Mouse (Mus musculus) CH12.LX (cell line): Measurements from ENCODE around the gene Mmp8. TPM values are rescaled to one million over a fixed set of nuclear protein-coding genes. Genes with fewer than 3 reads are reported as not detected.

ENCODE experiments used
- DNase-seq: peaks from one replicate; pipeline ENCODE4 v3.0.0-alpha.2; 2013; ENCODE audit errors: extremely low read depth
- H3K27ac ChIP-seq: 2 replicates; pipeline ENCODE4 v1.5.1; 2012; ENCODE audit warnings: low read depth, mild to moderate bottlenecking, control low read depth, moderate library complexity; ENCODE audit not compliant: insufficient read depth
- H3K27me3 ChIP-seq: replicated peaks from 2 replicates; pipeline ENCODE3; 2012; ENCODE audit warnings: inconsistent platforms
- H3K36me3 ChIP-seq, 2 experiments: replicated peaks in 1 of 2; 2 replicates each; pipeline versions ENCODE3 to v1.6.1; 2012; ENCODE audit warnings: inconsistent platforms in 1 of 2, low read length in 1 of 2, mild to moderate bottlenecking in 1 of 2, mixed read lengths in 1 of 2, moderate library complexity in 1 of 2; ENCODE audit not compliant: control insufficient read depth in 1 of 2, insufficient read depth in 1 of 2
- H3K4me1 ChIP-seq, 2 experiments: 2 replicates each; pipeline ENCODE4 v1.6.1; 2012; ENCODE audit warnings: inconsistent platforms in 1 of 2, moderate library complexity in 1 of 2; ENCODE audit not compliant: insufficient read depth in 2 of 2, control insufficient read depth in 1 of 2
- H3K4me2 ChIP-seq: 2 replicates; pipeline ENCODE4 v1.6.1; 2012; ENCODE audit warnings: low read depth, mild to moderate bottlenecking, control low read depth; ENCODE audit not compliant: poor library complexity, insufficient read depth, severe bottlenecking
- H3K4me3 ChIP-seq, 3 experiments: fragments of 150-350 bp in 1 of 3; sonication (generic) in 1 of 3; replicated peaks in 1 of 3; 2 replicates each; pipeline versions ENCODE3 to v1.5.1; 2011 to 2012; ENCODE audit warnings: low read depth in 2 of 3, low read length in 2 of 3, mild to moderate bottlenecking in 2 of 3, moderate library complexity in 2 of 3, control low read depth in 1 of 3, improper control_type of control experiment in 1 of 3, inconsistent platforms in 1 of 3, mixed read lengths in 1 of 3; ENCODE audit not compliant: poor library complexity in 1 of 3
- H3K79me2 ChIP-seq: replicated peaks from 2 replicates; pipeline ENCODE4 v1.6.1; 2012; ENCODE audit warnings: mild to moderate bottlenecking, moderate library complexity; ENCODE audit not compliant: control insufficient read depth, poor library complexity, insufficient read depth, severe bottlenecking; ENCODE audit errors: extremely low read depth
- H3K9ac ChIP-seq: 2 replicates; pipeline ENCODE4 v1.6.1; 2012; ENCODE audit warnings: low read depth, mild to moderate bottlenecking, control low read depth, moderate library complexity; ENCODE audit not compliant: insufficient read depth
- H3K9me3 ChIP-seq: replicated peaks from 2 replicates; pipeline ENCODE3; 2012; ENCODE audit warnings: low read length, inconsistent platforms, mixed read lengths
- BHLHE40 ChIP-seq: IDR thresholded peaks from 2 replicates; pipeline ENCODE4 v1.6.1; 2011; ENCODE audit warnings: mild to moderate bottlenecking, low read depth, low read length, improper control_type of control experiment
- CHD1 ChIP-seq: IDR thresholded peaks from 2 replicates; pipeline ENCODE4 v1.6.1; 2012; ENCODE audit warnings: low read depth, low read length, improper control_type of control experiment, inconsistent platforms
- CHD2 ChIP-seq: IDR thresholded peaks from 2 replicates; pipeline ENCODE4 v1.6.1; 2011; ENCODE audit warnings: low read length, improper control_type of control experiment
- CTCF ChIP-seq, 2 experiments: IDR thresholded peaks in 1 of 2; conservative IDR thresholded peaks in 1 of 2; 2 replicates each; pipeline ENCODE4 v1.5.1; 2011 to 2012; ENCODE audit warnings: low read depth in 2 of 2, low read length in 2 of 2, improper control_type of control experiment in 1 of 2, inconsistent platforms in 1 of 2, mild to moderate bottlenecking in 1 of 2, moderate library complexity in 1 of 2
- E2F4 ChIP-seq: IDR thresholded peaks from 2 replicates; pipeline ENCODE4 v1.6.1; 2011; ENCODE audit warnings: low read depth, low read length, improper control_type of control experiment; ENCODE audit not compliant: insufficient replicate concordance
- ELF1 ChIP-seq: IDR thresholded peaks from 2 replicates; pipeline ENCODE4 v1.6.1; 2014; ENCODE audit warnings: low read depth, mild to moderate bottlenecking, inconsistent platforms, low read length, improper control_type of control experiment
- EP300 ChIP-seq: IDR thresholded peaks from 2 replicates; pipeline ENCODE4 v1.6.1; 2011; ENCODE audit warnings: low read length, improper control_type of control experiment
- GABPA ChIP-seq: IDR thresholded peaks from 2 replicates; pipeline ENCODE4 v1.6.1; 2012; ENCODE audit warnings: low read depth, low read length, improper control_type of control experiment, inconsistent platforms; ENCODE audit not compliant: insufficient replicate concordance
- HCFC1 ChIP-seq: IDR thresholded peaks from 2 replicates; pipeline ENCODE4 v1.6.1; 2012; ENCODE audit warnings: low read depth, mild to moderate bottlenecking, inconsistent platforms, low read length, improper control_type of control experiment
- IRF4 ChIP-seq: IDR thresholded peaks from 2 replicates; pipeline ENCODE4 v1.6.1; 2014; ENCODE audit warnings: low read depth, mild to moderate bottlenecking, inconsistent platforms, low read length, improper control_type of control experiment
- JUN ChIP-seq: IDR thresholded peaks from 2 replicates; pipeline ENCODE4 v1.6.1; 2011; ENCODE audit warnings: low read depth, mild to moderate bottlenecking, low read length, improper control_type of control experiment, moderate library complexity; ENCODE audit not compliant: insufficient read depth
- JUND ChIP-seq: conservative IDR thresholded peaks from 2 replicates; pipeline ENCODE4 v1.6.1; 2011; ENCODE audit warnings: low read depth, low read length, improper control_type of control experiment
- KAT2A ChIP-seq: IDR thresholded peaks from 2 replicates; pipeline ENCODE4 v1.6.1; 2012; ENCODE audit warnings: low read length, improper control_type of control experiment, inconsistent platforms; ENCODE audit not compliant: insufficient replicate concordance
- MAFK ChIP-seq: IDR thresholded peaks from 2 replicates; pipeline ENCODE4 v1.6.1; 2011; ENCODE audit warnings: low read length, improper control_type of control experiment; ENCODE audit not compliant: insufficient replicate concordance
- MAX ChIP-seq: IDR thresholded peaks from 2 replicates; pipeline ENCODE4 v1.6.1; 2011; ENCODE audit warnings: low read length, improper control_type of control experiment
- MAZ ChIP-seq: IDR thresholded peaks from 2 replicates; pipeline ENCODE4 v1.6.1; 2012; ENCODE audit warnings: low read depth, mild to moderate bottlenecking, inconsistent platforms, low read length, improper control_type of control experiment, moderate library complexity
- MEF2A ChIP-seq: IDR thresholded peaks from 2 replicates; pipeline ENCODE4 v1.6.1; 2014; ENCODE audit warnings: low read depth, mild to moderate bottlenecking, inconsistent platforms, low read length, improper control_type of control experiment, borderline replicate concordance
- MYC ChIP-seq: IDR thresholded peaks from 2 replicates; pipeline ENCODE4 v1.6.1; 2011; ENCODE audit warnings: low read depth, mild to moderate bottlenecking, improper control_type of control experiment, low read length
- NELFE ChIP-seq: IDR thresholded peaks from 2 replicates; pipeline ENCODE4 v1.6.1; 2011; ENCODE audit warnings: low read depth, low read length, improper control_type of control experiment
- NRF1 ChIP-seq: IDR thresholded peaks from 2 replicates; pipeline ENCODE4 v1.6.1; 2014; ENCODE audit warnings: low read depth, mild to moderate bottlenecking, inconsistent platforms, low read length, improper control_type of control experiment, moderate library complexity
- PAX5 ChIP-seq: IDR thresholded peaks from 2 replicates; pipeline ENCODE4 v1.6.1; 2012; ENCODE audit warnings: low read length, inconsistent platforms, mixed read lengths
- POLR2A ChIP-seq: IDR thresholded peaks from 2 replicates; pipeline ENCODE4 v1.6.1; 2011; ENCODE audit warnings: low read depth, mild to moderate bottlenecking, improper control_type of control experiment, low read length
- POLR2AphosphoS2 ChIP-seq: IDR thresholded peaks from 2 replicates; pipeline ENCODE4 v1.6.1; 2011; ENCODE audit warnings: low read depth, low read length, improper control_type of control experiment
- RAD21 ChIP-seq: IDR thresholded peaks from 2 replicates; pipeline ENCODE4 v1.6.1; 2011; ENCODE audit warnings: low read depth, mild to moderate bottlenecking, low read length, improper control_type of control experiment, moderate library complexity
- RCOR1 ChIP-seq: conservative IDR thresholded peaks from 2 replicates; pipeline ENCODE4 v1.6.1; 2012; ENCODE audit warnings: low read depth, mild to moderate bottlenecking, inconsistent platforms, low read length, improper control_type of control experiment
- SIN3A ChIP-seq: IDR thresholded peaks from 2 replicates; pipeline ENCODE4 v1.6.1; 2012; ENCODE audit warnings: low read length, improper control_type of control experiment, inconsistent platforms
- SMC3 ChIP-seq: IDR thresholded peaks from 2 replicates; pipeline ENCODE4 v1.6.1; 2011; ENCODE audit warnings: low read depth, low read length, improper control_type of control experiment
- TBP ChIP-seq: conservative IDR thresholded peaks from 2 replicates; pipeline ENCODE4 v1.6.1; 2011; ENCODE audit warnings: low read depth, low read length, improper control_type of control experiment
- UBTF ChIP-seq: IDR thresholded peaks from 2 replicates; pipeline ENCODE4 v1.6.1; 2012; ENCODE audit warnings: low read depth, mild to moderate bottlenecking, inconsistent platforms, low read length, improper control_type of control experiment, moderate library complexity
- USF1 ChIP-seq: IDR thresholded peaks from 2 replicates; pipeline ENCODE4 v1.6.1; 2014; ENCODE audit warnings: low read depth, mild to moderate bottlenecking, inconsistent platforms, low read length, improper control_type of control experiment
- USF2 ChIP-seq: conservative IDR thresholded peaks from 2 replicates; pipeline ENCODE4 v1.6.1; 2011; ENCODE audit warnings: low read depth, low read length, improper control_type of control experiment
- ZC3H11A ChIP-seq: IDR thresholded peaks from 2 replicates; pipeline ENCODE4 v1.6.1; 2012; ENCODE audit warnings: low read depth, mild to moderate bottlenecking, inconsistent platforms, low read length, improper control_type of control experiment
- ZKSCAN1 ChIP-seq: IDR thresholded peaks from 2 replicates; pipeline ENCODE4 v1.6.1; 2012; ENCODE audit warnings: low read depth, inconsistent platforms, low read length, improper control_type of control experiment, borderline replicate concordance
- ZMIZ1 ChIP-seq: IDR thresholded peaks from 2 replicates; pipeline ENCODE4 v1.6.1; 2012; ENCODE audit warnings: low read depth, mild to moderate bottlenecking, inconsistent platforms, low read length, improper control_type of control experiment
- ZNF384 ChIP-seq: IDR thresholded peaks from 2 replicates; pipeline ENCODE4 v1.6.1; 2012; ENCODE audit warnings: low read depth, low read length, improper control_type of control experiment, inconsistent platforms
- dilution Hi-C: fragments of 300-500 bp; cut with MboI; formaldehyde crosslinking; loops from 2 replicates; pipeline ENCODE4 v1.14.3; 2020; ENCODE audit warnings: low sequenced_read_pairs; ENCODE audit not compliant: extremely low pct_unique_long_range_greater_than_20kb, extremely low pct_ligation_motif_present
- in situ Hi-C: fragments of 300-500 bp; cut with MboI; formaldehyde crosslinking; loops from 3 replicates; pipeline ENCODE4 v1.14.3; 2019; ENCODE audit warnings: low sequenced_read_pairs, low pct_ligation_motif_present, low pct_unique_long_range_greater_than_20kb, mixed read lengths
- polyA plus RNA-seq: library from polyadenylated mRNA; unstranded; fragments of >175 nt; gene quantifications from 2 replicates; pipeline ENCODE4 v1.2.1, GENCODE M21; 2012; ENCODE audit warnings: low read depth; ENCODE audit not compliant: insufficient read length
- total RNA-seq, 2 experiments: library from RNA; depleted of rRNA; stranded (reverse); fragments of 300-350 nt in 1 of 2; fragments of >200 nt in 1 of 2; gene quantifications; 2 replicates each; pipeline ENCODE4 v1.2.3; 2012 to 2014

Gene Mmp8
- total and polyA plus RNA-seq, 3 experiments, result not detected

DNA sequence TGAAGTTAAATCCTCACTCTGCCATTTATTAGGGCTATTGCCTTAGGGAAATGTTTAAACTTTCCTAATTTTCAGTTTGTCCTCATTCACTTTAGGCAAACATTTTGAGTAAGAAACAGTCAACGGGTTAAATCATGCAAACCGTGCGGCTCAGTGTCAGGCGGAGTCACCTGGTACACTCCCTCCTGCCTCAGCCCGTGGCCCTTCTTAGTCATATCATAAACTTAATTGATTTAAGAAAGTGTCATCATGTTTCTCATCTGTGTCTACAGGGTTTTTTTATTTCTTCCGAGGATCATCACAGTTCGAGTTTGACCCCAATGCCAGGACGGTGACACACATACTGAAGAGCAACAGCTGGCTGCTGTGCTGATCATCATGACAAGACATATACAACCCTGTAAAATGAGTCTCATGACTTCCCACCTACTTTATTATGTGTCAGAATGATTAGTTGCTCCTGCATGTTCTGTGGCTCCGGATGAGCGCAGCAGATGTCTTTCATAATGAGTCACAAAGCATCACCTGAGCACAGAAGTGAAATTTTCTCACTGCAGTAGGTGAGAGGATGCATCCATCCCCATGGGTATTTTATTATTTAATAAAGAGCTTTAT, 48.5 kb upstream of the Mmp8 start (continued):
- no peak for TF ChIP-seq CHD1
- TF ChIP-seq ZNF384, result no peak
- TF ChIP-seq ELF1, result no peak
- peak; percentile 74 for TF ChIP-seq MEF2A
- peak; percentile 94 for TF ChIP-seq EP300
- TF ChIP-seq JUND, result peak; percentile 96
- peak; percentile 98 for TF ChIP-seq IRF4
- TF ChIP-seq ZMIZ1, result no peak
- TF ChIP-seq MAZ, result no peak
- 0 out of 2 replicates have a peak, but pooled peaks have one; percentile 24 for TF ChIP-seq SIN3A

DNA sequence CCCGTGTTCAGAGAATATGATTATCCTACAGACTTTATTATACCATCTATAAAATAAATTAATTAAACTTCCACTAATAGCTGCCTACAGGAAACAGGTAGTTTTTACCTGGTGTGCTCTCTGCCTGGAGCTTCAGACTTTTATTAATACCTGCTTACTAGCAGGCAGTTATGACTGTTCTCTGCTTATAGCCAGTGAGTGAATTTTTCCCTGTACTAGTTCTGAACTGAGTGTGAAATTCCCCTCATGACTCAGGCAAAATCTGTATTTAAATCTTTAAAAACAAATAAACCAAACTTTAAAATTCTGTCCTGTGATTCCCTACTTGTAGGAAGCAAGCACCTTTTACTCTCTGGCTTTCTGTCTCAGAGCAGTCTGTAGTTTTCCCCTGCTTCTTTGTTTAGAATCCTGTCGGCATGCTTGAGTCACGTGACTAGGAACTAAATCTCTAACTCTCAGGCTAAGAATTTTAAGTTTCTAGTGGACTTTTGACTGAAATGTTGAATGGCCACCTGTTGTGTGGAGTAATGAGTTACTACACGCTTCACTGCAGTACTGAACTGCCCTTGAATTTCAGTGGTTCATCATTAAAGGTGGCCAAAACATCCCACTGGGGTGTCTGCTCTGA, 40.2 kb upstream of the Mmp8 start:
- in situ Hi-C loops, result no loop called here
- DNase-seq, result peak; percentile 40
- TF ChIP-seq MAFK (peak; percentile 53; the same call in 1 of the 2 replicates), USF2 (peak; percentile 87), IRF4 (peak; percentile 77), TBP (no peak), E2F4 (no peak), ZKSCAN1 (no peak), CHD2 (no peak), USF1 (peak; percentile 84), ZNF384 (no peak), NELFE (no peak), POLR2A (no peak), KAT2A (no peak), POLR2AphosphoS2 (no peak), ZMIZ1 (no peak), NRF1 (no peak), UBTF (no peak), PAX5 (no peak), MAX (peak; percentile 48; the same call in 1 of the 2 replicates), MYC (no peak), CTCF (conservative IDR thresholded peaks at IDR 0.05 in 1 of 2, IDR thresholded peaks at IDR 0.05 in 1 of 2; ENCODE audit: low read depth in 2 of 2, low read length in 2 of 2) (no peak), ELF1 (no peak), HCFC1 (no peak), ZC3H11A (no peak), BHLHE40 (peak; percentile 94), RCOR1 (no peak), SMC3 (no peak), GABPA (no peak), RAD21 (no peak), EP300 (peak; percentile 78), JUN (peak; percentile 61; the same call in 1 of the 2 replicates), JUND (peak; percentile 72), MAZ (no peak), CHD1 (no peak)

More for the DNA sequence above, 40.2 kb upstream of the Mmp8 start:
- H3K4me1 ChIP-seq, result peaks cover 0 to 23% of the 10 kb centered on the region in 2 experiments; a peak in 2 of 4 replicates
- no peak overlapping the region for H3K4me3 ChIP-seq
- H3K27me3 ChIP-seq, result no peaks in the 10 kb centered on the region
- no peaks in the 10 kb centered on the region for H3K36me3 ChIP-seq
- dilution Hi-C loops, result no loop called here
- H3K79me2 ChIP-seq, result no peaks in the 10 kb centered on the region
- no peak overlapping the region for H3K27ac ChIP-seq
- H3K9ac ChIP-seq, result no peak overlapping the region; the same call in 1 of the 2 replicates
- H3K9me3 ChIP-seq, result peaks cover 2% of the 10 kb centered on the region
- no peak overlapping the region; the same call in 1 of the 2 replicates for H3K4me2 ChIP-seq
